Comparison of ENCODE assay signal across 16 mouse cellular contexts in genomic region chr1:77370921-77371320, GRCm38 (mm10).
A peak's percentile ranks its signal among the peaks of the same experiment; 100 is the strongest.
DNase-seq lines count a peak whose midpoint lies in the region; ATAC-seq lines count a peak whose summit lies in the region.
"Had no signal": no experiment of that assay in that cellular context is flagged by ENCODE, and none has a peak within 500 bp of the region (broad histone marks: within the 10 kb centered on the region; RNA-seq: fewer than 3 reads in every experiment).

No protein-coding gene starts in this region.

- H3K9ac ChIP-seq in kidney, embryonic 16.5 days (replicated peaks; ENCODE audit: low read length) = no peak overlapping the region
- no peak overlapping the region for H3K9ac ChIP-seq in heart, embryonic 14.5 days (ENCODE audit: low read length)
- H3K9ac ChIP-seq: forebrain, embryonic 15.5 days; liver, embryonic 14.5 days; midbrain, embryonic 15.5 days had no signal

- no peaks in the 10 kb centered on the region for H3K4me1 ChIP-seq in kidney, embryonic 16.5 days (ENCODE audit: insufficient read depth, low read length)
- H3K4me1 ChIP-seq in heart, embryonic 14.5 days (ENCODE audit: control insufficient read depth in 2 of 2, insufficient read depth in 2 of 2, low read length in 2 of 2) = peaks cover 0 to 2% of the 10 kb centered on the region in 2 experiments; a peak in 2 of 4 replicates
- H3K4me1 ChIP-seq: forebrain, embryonic 15.5 days; midbrain, embryonic 15.5 days had no signal

- H3K4me3 ChIP-seq in kidney, embryonic 16.5 days (ENCODE audit: low read length) = no peak overlapping the region
- H3K4me3 ChIP-seq in heart, embryonic 14.5 days (ENCODE audit: control insufficient read depth in 1 of 2, insufficient read depth in 1 of 2, low read depth in 1 of 2, low read length in 2 of 2) = no peak overlapping the region
- H3K4me3 ChIP-seq: forebrain, embryonic 15.5 days; midbrain, embryonic 15.5 days had no signal

- no peak overlapping the region for H3K27ac ChIP-seq in kidney, embryonic 16.5 days (ENCODE audit: low read length)
- H3K27ac ChIP-seq in heart, embryonic 14.5 days (replicated peaks in 1 of 2; ENCODE audit: control insufficient read depth in 1 of 2, insufficient read depth in 1 of 2, low read depth in 2 of 2, low read length in 2 of 2) = 0 out of 4 replicates have a peak overlapping the region, but pooled peaks have one; percentile 12 to 17
- H3K27ac ChIP-seq: forebrain, embryonic 15.5 days; liver, embryonic 14.5 days; midbrain, embryonic 15.5 days had no signal

- no peak overlapping the region for H3K4me2 ChIP-seq in kidney, embryonic 16.5 days (replicated peaks; ENCODE audit: low read depth, low read length)
- H3K4me2 ChIP-seq in heart, embryonic 14.5 days (ENCODE audit: low read length) = no peak overlapping the region
- H3K4me2 ChIP-seq: forebrain, embryonic 15.5 days; midbrain, embryonic 15.5 days had no signal

- DNase-seq in cerebellum, postnatal 36 days = peak; percentile 21 to 30
- no peak for DNase-seq in cerebellum, adult 18-20 months
- peak; percentile 8 to 19 for DNase-seq in kidney, adult 8-10 months
- DNase-seq in kidney, postnatal 10 days = peak; percentile 25
- DNase-seq in adrenal gland, postnatal 4 days (ENCODE audit: low spot score in 2 of 2) = no peak
- DNase-seq: adrenal gland, adult 2 months; B cell, adult 2 months; layer of hippocampus, postnatal 36 days; spleen, adult 18-20 months; thymus, postnatal 14 days had no signal

- H3K27me3 ChIP-seq in kidney, embryonic 16.5 days (ENCODE audit: insufficient read depth, low read length) = no peaks in the 10 kb centered on the region
- no peaks in the 10 kb centered on the region for H3K27me3 ChIP-seq in heart, embryonic 14.5 days (ENCODE audit: control insufficient read depth, insufficient read depth, low read length)
- H3K27me3 ChIP-seq: forebrain, embryonic 15.5 days; midbrain, embryonic 15.5 days had no signal

- ATAC-seq in kidney, embryonic 16.5 days (ENCODE audit: low FRiP score, low TSS enrichment) = no peak
- ATAC-seq in heart, embryonic 14.5 days (ENCODE audit: insufficient number of reproducible peaks, insufficient read depth, low FRiP score, low read depth) = no peak
- ATAC-seq: forebrain, embryonic 15.5 days; intestine, postnatal 0 days; midbrain, embryonic 15.5 days had no signal

- WGBS in kidney, embryonic 16.5 days = 78% methylated on average over 7 of the region's 7 CpGs
- WGBS in heart, embryonic 14.5 days = 59% methylated on average over 7 of the region's 7 CpGs

- H3K36me3 ChIP-seq in kidney, embryonic 16.5 days (ENCODE audit: insufficient read depth, low read length) = peaks cover 15% of the 10 kb centered on the region
- H3K36me3 ChIP-seq in heart, embryonic 14.5 days (ENCODE audit: control insufficient read depth, insufficient read depth, low read length) = no peaks in the 10 kb centered on the region
- H3K36me3 ChIP-seq: midbrain, embryonic 15.5 days had no signal

- H3K9me3 ChIP-seq in kidney, embryonic 16.5 days (ENCODE audit: low read length) = no peaks in the 10 kb centered on the region
- H3K9me3 ChIP-seq in heart, embryonic 14.5 days (ENCODE audit: control insufficient read depth, low read length) = no peaks in the 10 kb centered on the region
- H3K9me3 ChIP-seq: forebrain, embryonic 15.5 days; midbrain, embryonic 15.5 days had no signal

Comparison
In these comparisons a context has a peak if more than half of its experiments do, and no peak if none do; other contexts are left out.
1. DNase-seq: peak in cerebellum, postnatal 36 days (2 of 2), kidney, adult 8-10 months (2 of 2) and kidney, postnatal 10 days (single experiment); none in cerebellum, adult 18-20 months (0 of 2) and adrenal gland, postnatal 4 days (0 of 2).